In genomic region chr1:143770444-143771109, GRCm38 (mm10) we compare ENCODE assay signal across 15 mouse cellular contexts. TPM values are rescaled to one million over a fixed set of nuclear protein-coding genes. Genes with fewer than 3 reads are reported as not detected.
A peak's percentile ranks its signal among the peaks of the same experiment; 100 is the strongest.
DNase-seq lines count a peak whose midpoint lies in the region; ATAC-seq and TF ChIP-seq lines count a peak whose summit lies in the region.
"Had no signal": no experiment of that assay in that cellular context is flagged by ENCODE, and none has a peak within 500 bp of the region (broad histone marks: within the 10 kb centered on the region; RNA-seq: fewer than 3 reads in every experiment).

No protein-coding gene starts in this region.

- no peak for TF ChIP-seq CTCF in hindbrain, postnatal 0 days (IDR thresholded peaks at IDR 0.05; ENCODE audit: low read depth)

- no peak overlapping the region for H3K9ac ChIP-seq in hindbrain, postnatal 0 days (replicated peaks; ENCODE audit: low read length)
- H3K9ac ChIP-seq in hindbrain, embryonic 11.5 days (ENCODE audit: low read depth, low read length) = no peak overlapping the region
- no peak overlapping the region for H3K9ac ChIP-seq in liver, embryonic 12.5 days
- H3K9ac ChIP-seq: limb, embryonic 13.5 days had no signal

- no peak for DNase-seq in hindbrain, postnatal 0 days (ENCODE audit: low spot score)
- no peak for DNase-seq in hindbrain, embryonic 11.5 days (ENCODE audit: low spot score)
- DNase-seq in embryonic facial prominence, embryonic 10.5 days (ENCODE audit: low spot score) = peak; percentile 12
- DNase-seq in kidney, postnatal 4 days = peak; percentile 63 to 72
- peak; percentile 43 to 65 for DNase-seq in lung, postnatal 4 days
- DNase-seq in cerebellum, adult 9-10 months = no peak
- DNase-seq in heart, postnatal 10 days = no peak
- DNase-seq: heart, postnatal 4 days; right cerebral cortex, postnatal 25 days had no signal

- H3K4me1 ChIP-seq in hindbrain, postnatal 0 days (ENCODE audit: insufficient read depth, low read length) = peaks cover 8% of the 10 kb centered on the region
- no peaks in the 10 kb centered on the region for H3K4me1 ChIP-seq in hindbrain, embryonic 11.5 days (replicated peaks; ENCODE audit: control insufficient read depth, insufficient read depth, low read length)
- peaks cover 10% of the 10 kb centered on the region for H3K4me1 ChIP-seq in embryonic facial prominence, embryonic 10.5 days
- H3K4me1 ChIP-seq in liver, embryonic 12.5 days = peaks cover 16% of the 10 kb centered on the region

- H3K9me3 ChIP-seq in hindbrain, postnatal 0 days (ENCODE audit: low read length) = no peaks in the 10 kb centered on the region
- H3K9me3 ChIP-seq in hindbrain, embryonic 11.5 days (ENCODE audit: control insufficient read depth, low read length) = no peaks in the 10 kb centered on the region
- H3K9me3 ChIP-seq in embryonic facial prominence, embryonic 10.5 days = no peaks in the 10 kb centered on the region
- H3K9me3 ChIP-seq in liver, embryonic 12.5 days (replicated peaks) = no peaks in the 10 kb centered on the region
- H3K9me3 ChIP-seq: heart, embryonic 10.5 days; limb, embryonic 13.5 days had no signal

- no peak overlapping the region for H3K4me2 ChIP-seq in hindbrain, postnatal 0 days (ENCODE audit: low read depth, low read length)
- no peak overlapping the region for H3K4me2 ChIP-seq in hindbrain, embryonic 11.5 days (replicated peaks; ENCODE audit: low read depth, low read length)
- no peak overlapping the region for H3K4me2 ChIP-seq in liver, embryonic 12.5 days
- H3K4me2 ChIP-seq: limb, embryonic 13.5 days had no signal

- no peak overlapping the region for H3K27ac ChIP-seq in hindbrain, postnatal 0 days
- no peak overlapping the region for H3K27ac ChIP-seq in hindbrain, embryonic 11.5 days (ENCODE audit: low read depth, low read length)
- no peak overlapping the region for H3K27ac ChIP-seq in embryonic facial prominence, embryonic 10.5 days (replicated peaks)
- H3K27ac ChIP-seq in liver, embryonic 12.5 days = no peak overlapping the region
- H3K27ac ChIP-seq: heart, embryonic 10.5 days; left cerebral cortex, adult 2 months; limb, embryonic 13.5 days; macrophage had no signal

- peaks cover 12% of the 10 kb centered on the region; the same call in 1 of the 2 replicates for H3K36me3 ChIP-seq in hindbrain, postnatal 0 days (ENCODE audit: insufficient read depth, low read length)
- no peaks in the 10 kb centered on the region for H3K36me3 ChIP-seq in hindbrain, embryonic 11.5 days (ENCODE audit: control insufficient read depth, insufficient read depth, low read length)
- peaks cover 26% of the 10 kb centered on the region for H3K36me3 ChIP-seq in embryonic facial prominence, embryonic 10.5 days (replicated peaks)
- H3K36me3 ChIP-seq in liver, embryonic 12.5 days = 0 out of 2 replicates have a peak, but pooled peaks cover 5% of the 10 kb centered on the region

- H3K4me3 ChIP-seq in hindbrain, postnatal 0 days (ENCODE audit: low read length) = no peak overlapping the region
- no peak overlapping the region for H3K4me3 ChIP-seq in hindbrain, embryonic 11.5 days (ENCODE audit: low read depth, low read length)
- H3K4me3 ChIP-seq in embryonic facial prominence, embryonic 10.5 days = no peak overlapping the region
- H3K4me3 ChIP-seq in liver, embryonic 12.5 days = no peak overlapping the region
- H3K4me3 ChIP-seq: heart, embryonic 10.5 days; left cerebral cortex, adult 2 months; limb, embryonic 13.5 days had no signal

- H3K27me3 ChIP-seq in hindbrain, postnatal 0 days (ENCODE audit: insufficient read depth, low read length) = no peaks in the 10 kb centered on the region
- no peaks in the 10 kb centered on the region for H3K27me3 ChIP-seq in hindbrain, embryonic 11.5 days (ENCODE audit: control insufficient read depth, insufficient read depth, low read length)
- no peaks in the 10 kb centered on the region for H3K27me3 ChIP-seq in embryonic facial prominence, embryonic 10.5 days (replicated peaks; ENCODE audit: low read depth, poor library complexity, severe bottlenecking)
- peaks cover 4% of the 10 kb centered on the region for H3K27me3 ChIP-seq in liver, embryonic 12.5 days (replicated peaks)
- H3K27me3 ChIP-seq: limb, embryonic 13.5 days had no signal

- WGBS in hindbrain, postnatal 0 days = 49% methylated on average over 20 of the region's 20 CpGs
- WGBS in hindbrain, embryonic 11.5 days = 61% methylated on average over 20 of the region's 20 CpGs
- WGBS in embryonic facial prominence, embryonic 10.5 days = 60% methylated on average over 20 of the region's 20 CpGs
- 84% methylated on average over 20 of the region's 20 CpGs for WGBS in liver, embryonic 12.5 days (ENCODE audit: insufficient replicate concordance)

- ATAC-seq in hindbrain, postnatal 0 days = peak; percentile 39; the same call in 1 of the 2 replicates
- no peak for ATAC-seq in hindbrain, embryonic 11.5 days (ENCODE audit: low FRiP score)
- no peak for ATAC-seq in liver, embryonic 12.5 days
- ATAC-seq: intestine, embryonic 16.5 days had no signal

- intact Hi-C loops in heart, postnatal 10 days (cut with DNase I) = no loop called here

RNA-seq across cellular contexts. Expression of gene Trove2, which starts 6.3 kb away (rescaled TPM):
- 28.6 and 29.1 TPM in 2 replicates for total RNA-seq in hindbrain, postnatal 0 days (2014; rRNA removed)
- 24.2 and 24.6 TPM in 2 replicates for polyA plus RNA-seq in hindbrain, postnatal 0 days (2015; fragmentation: Nextera tagmentation; extraction: Ambion mirVana)
- 37.5 and 41.0 TPM in 2 replicates for polyA plus RNA-seq in hindbrain, embryonic 11.5 days (2014; fragmentation: Nextera tagmentation; extraction: Ambion mirVana)
- 29.6 and 31.6 TPM in 2 replicates for polyA plus RNA-seq in embryonic facial prominence, embryonic 10.5 days (2016; fragmentation: Nextera tagmentation; extraction: Ambion mirVana)
- polyA plus RNA-seq in liver, embryonic 12.5 days (2016; fragmentation: Nextera tagmentation; extraction: Ambion mirVana) = 4.1 and 4.6 TPM in 2 replicates
- 10 to 100 TPM; 11.1 to 12.8 TPM for total RNA-seq in heart, postnatal 10 days (2021)

RNA-seq across cellular contexts. Expression of gene Uchl5, which starts 6.5 kb away (rescaled TPM):
- total RNA-seq in hindbrain, postnatal 0 days (2014; rRNA removed) = 4.4 and 7.2 TPM in 2 replicates
- 65.1 and 65.5 TPM in 2 replicates for polyA plus RNA-seq in hindbrain, postnatal 0 days (2015; fragmentation: Nextera tagmentation; extraction: Ambion mirVana)
- polyA plus RNA-seq in hindbrain, embryonic 11.5 days (2014; fragmentation: Nextera tagmentation; extraction: Ambion mirVana) = 74.6 and 74.9 TPM in 2 replicates
- 118 and 122 TPM in 2 replicates for polyA plus RNA-seq in embryonic facial prominence, embryonic 10.5 days (2016; fragmentation: Nextera tagmentation; extraction: Ambion mirVana)
- 117 and 128 TPM in 2 replicates for polyA plus RNA-seq in liver, embryonic 12.5 days (2016; fragmentation: Nextera tagmentation; extraction: Ambion mirVana)
- total RNA-seq in heart, postnatal 10 days (2021) = 10 to 100 TPM; 19.3 to 20.1 TPM

RNA-seq across cellular contexts. Expression of gene Glrx2, which starts 54.4 kb away (rescaled TPM):
- total RNA-seq in hindbrain, postnatal 0 days (2014; rRNA removed) = 23.4 and 33.0 TPM in 2 replicates
- 114 and 123 TPM in 2 replicates for polyA plus RNA-seq in hindbrain, postnatal 0 days (2015; fragmentation: Nextera tagmentation; extraction: Ambion mirVana)
- polyA plus RNA-seq in hindbrain, embryonic 11.5 days (2014; fragmentation: Nextera tagmentation; extraction: Ambion mirVana) = 73.1 and 76.9 TPM in 2 replicates
- polyA plus RNA-seq in embryonic facial prominence, embryonic 10.5 days (2016; fragmentation: Nextera tagmentation; extraction: Ambion mirVana) = 79.3 and 79.7 TPM in 2 replicates
- polyA plus RNA-seq in liver, embryonic 12.5 days (2016; fragmentation: Nextera tagmentation; extraction: Ambion mirVana) = 80.1 and 82.5 TPM in 2 replicates
- 10 to 100 TPM; 74.7 to 84.3 TPM for total RNA-seq in heart, postnatal 10 days (2021)

Comparison
In these comparisons a context has a peak if more than half of its experiments do, and no peak if none do; other contexts are left out.
1. DNase-seq: peak in embryonic facial prominence, embryonic 10.5 days (single experiment), kidney, postnatal 4 days (2 of 2) and lung, postnatal 4 days (2 of 2); none in hindbrain, postnatal 0 days (single experiment), hindbrain, embryonic 11.5 days (single experiment), cerebellum, adult 9-10 months (single experiment) and heart, postnatal 10 days (0 of 2).